Mouse (Mus musculus): ENCODE data around the gene Vti1a. TPM values are rescaled to one million over a fixed set of nuclear protein-coding genes. Genes with fewer than 3 reads are reported as not detected.

Gene Vti1a
- total RNA-seq, 2 experiments from 2014 or later: 53.6 to 56.2 TPM

GRCm38 (mm10) chr19:55652693-55653265, 336.7 kb downstream of the Vti1a start:
- DNase-seq (ENCODE audit: extremely low spot score in 1 of 2, low spot score in 1 of 2): no peak

GRCm38 (mm10) chr19:55660165-55660564, 344.1 kb downstream of the Vti1a start:
- no peak for DNase-seq (ENCODE audit: extremely low spot score in 1 of 2, low spot score in 1 of 2)

- no peak for DNase-seq (ENCODE audit: extremely low spot score in 1 of 2, low spot score in 1 of 2)
Measured at GRCm38 (mm10) chr19:55662521-55663223, 346.6 kb downstream of the Vti1a start.

- no peak for DNase-seq (ENCODE audit: extremely low spot score in 1 of 2, low spot score in 1 of 2)
Measured at GRCm38 (mm10) chr19:55667787-55668186, 351.7 kb downstream of the Vti1a start.

- no peak for DNase-seq (ENCODE audit: extremely low spot score in 1 of 2, low spot score in 1 of 2)
Measured at GRCm38 (mm10) chr19:55668896-55669295, 352.8 kb downstream of the Vti1a start.

Other genes starting within 250 kb of the Vti1a start
- gene Gpam, start 189.1 kb upstream of the Vti1a start, total RNA-seq (2021): 10 to 100 TPM; 55.6 to 58.4 TPM
- under 1 TPM in 1 of 2 experiments, not detected in 1; 0.25 TPM for gene Tectb, start 135.6 kb upstream of the Vti1a start, total RNA-seq (2021)
- under 1 TPM; 0.57 to 0.99 TPM for gene Gucy2g, start 75.1 kb upstream of the Vti1a start, total RNA-seq (2021)
- 10 to 100 TPM; 28.7 to 38.4 TPM for gene Acsl5, start 64.4 kb upstream of the Vti1a start, total RNA-seq (2021)
- 10 to 100 TPM; 27.3 to 27.9 TPM for gene Zdhhc6, start 263 bp upstream of the Vti1a start, total RNA-seq (2021)

Data from layer of hippocampus, postnatal 25 days (tissue).